Mouse (Mus musculus) MN1 (cell line): Measurements from ENCODE around the gene Acyp2.
A peak's percentile ranks its signal among the peaks of the same experiment; 100 is the strongest.

Source experiments
- DNase-seq: peaks from one replicate; pipeline ENCODE4 v3.0.0-alpha.2; 2016; ENCODE audit warnings: low spot score

The Acyp2 gene

DNA sequence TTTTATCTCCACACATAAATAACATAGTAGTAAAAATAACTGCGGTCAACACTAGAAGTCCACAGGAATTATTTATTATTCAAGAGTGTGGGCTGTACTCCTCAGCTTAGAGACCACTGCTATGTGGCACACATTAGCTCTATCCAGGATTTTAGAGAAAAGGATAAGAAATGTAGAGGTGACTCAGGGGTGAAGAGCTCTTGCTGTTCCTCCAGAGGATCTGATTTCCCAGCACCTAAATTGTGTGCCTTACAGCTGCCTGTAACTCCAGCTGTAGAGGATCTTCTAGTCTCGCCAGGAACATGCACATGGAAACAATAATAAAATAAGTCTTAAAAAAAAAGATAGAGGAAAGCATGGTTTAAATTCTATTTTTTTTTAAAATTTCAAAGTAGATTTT, 70.5 kb downstream of the Acyp2 start:
- DNase-seq = no peak

DNA sequence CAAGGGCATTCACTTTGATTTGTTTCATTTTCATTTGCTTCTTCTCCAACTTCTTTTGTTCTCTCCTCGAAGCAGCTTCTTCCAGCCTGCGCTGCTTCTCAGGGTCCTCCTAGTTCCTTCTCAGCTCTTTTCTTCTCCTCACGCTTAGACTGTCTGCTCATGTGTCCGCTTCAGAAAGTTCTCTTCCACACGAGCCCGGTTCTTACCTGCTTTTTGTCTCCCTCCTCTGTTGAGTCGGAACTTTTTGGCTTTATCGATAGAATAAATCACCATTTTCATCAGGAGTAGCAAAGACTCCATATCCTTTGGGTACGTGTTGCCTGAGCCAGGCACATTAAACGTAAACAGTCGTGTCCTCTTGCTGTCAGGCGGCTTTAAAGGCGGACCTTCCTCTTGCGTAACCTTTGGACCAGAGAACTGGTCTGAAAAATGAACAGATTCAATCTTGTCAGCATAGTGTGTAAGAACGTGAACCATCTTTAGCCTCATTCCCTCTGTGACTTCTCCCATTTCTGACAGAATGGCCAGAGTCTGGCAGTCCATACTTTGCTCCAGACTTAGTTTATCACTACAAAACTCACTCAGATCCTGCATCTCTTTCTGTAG, 76.5 kb downstream of the Acyp2 start:
- no peak for DNase-seq

DNA sequence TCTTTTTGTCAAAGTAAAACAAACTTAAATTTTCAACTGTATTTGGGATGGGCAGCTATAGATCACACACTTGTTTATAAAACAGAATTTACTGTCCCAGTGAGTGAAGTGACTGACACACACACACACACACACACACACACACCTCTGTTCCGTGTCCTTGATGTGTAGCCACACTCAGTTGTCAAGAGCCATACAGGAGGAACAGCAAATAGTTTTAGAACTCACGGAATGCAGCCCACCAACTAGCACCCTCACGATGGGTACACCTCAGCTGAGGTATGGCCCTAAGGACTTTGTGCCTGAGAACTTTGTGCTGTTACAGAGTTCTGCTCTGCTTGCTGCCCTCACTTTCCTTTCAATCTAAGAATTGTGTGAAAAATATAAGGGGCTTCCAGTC, 78.8 kb downstream of the Acyp2 start:
- no peak for DNase-seq

- no peak for DNase-seq
Measured at GRCm38 (mm10) chr11:30560215-30560614, 89.2 kb downstream of the Acyp2 start.

DNA sequence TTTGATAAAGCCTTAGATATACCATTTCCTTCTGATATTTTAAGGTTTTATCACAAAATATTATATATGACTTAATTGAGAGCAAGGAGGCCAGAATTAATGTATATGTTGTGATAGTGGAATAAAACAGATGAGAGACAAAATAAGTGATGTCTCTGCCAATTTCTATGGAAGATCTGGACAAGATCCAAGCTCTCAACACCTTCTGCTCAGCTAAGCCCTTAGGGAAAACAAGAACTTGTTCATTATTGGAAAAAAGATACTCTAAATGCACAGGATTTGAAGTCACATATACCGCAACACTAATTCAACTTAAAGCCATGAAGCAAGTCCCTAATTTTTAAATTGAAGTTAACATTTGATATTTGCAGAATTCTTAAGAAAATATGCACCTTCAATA, 96.0 kb downstream of the Acyp2 start:
- no peak for DNase-seq

DNA sequence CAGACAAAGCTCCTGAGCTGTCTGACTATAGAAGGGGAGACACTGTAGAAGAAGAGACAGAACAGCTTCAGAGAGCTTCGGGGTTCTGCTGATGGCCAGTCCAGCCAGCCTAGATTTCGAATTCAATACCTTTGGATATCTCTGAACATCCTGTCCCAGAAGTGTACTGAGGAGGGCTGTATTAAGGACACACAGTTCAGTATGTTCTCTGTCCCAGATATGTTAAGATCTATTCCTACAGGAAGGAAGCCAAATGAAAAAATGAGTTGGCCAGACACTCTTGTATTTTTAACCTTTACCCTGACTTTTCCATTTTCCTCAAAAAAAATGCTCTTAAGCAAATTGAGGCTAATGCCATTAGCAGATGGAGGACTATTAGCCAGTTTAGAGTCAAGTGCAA, 132.3 kb downstream of the Acyp2 start:
- no peak for DNase-seq

DNA sequence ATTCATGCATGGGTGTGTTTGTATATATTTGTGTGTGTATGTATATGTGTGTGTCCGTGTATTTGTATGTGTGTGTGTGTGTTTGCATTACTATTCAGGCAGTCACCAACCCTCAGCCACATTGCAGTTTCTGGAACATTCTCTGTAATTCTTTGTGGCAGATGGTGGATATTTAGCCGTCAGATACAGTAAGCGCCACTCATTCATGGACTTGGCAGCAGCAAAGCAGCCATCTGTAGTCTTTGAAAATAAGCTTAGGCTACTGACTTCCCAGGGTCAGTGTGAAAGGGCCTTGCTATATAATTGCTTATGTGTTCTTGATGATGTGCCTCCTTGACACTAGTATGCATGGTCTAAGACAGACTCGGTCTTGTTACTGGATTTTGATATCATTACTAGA, 141.2 kb downstream of the Acyp2 start:
- no peak for DNase-seq

DNA sequence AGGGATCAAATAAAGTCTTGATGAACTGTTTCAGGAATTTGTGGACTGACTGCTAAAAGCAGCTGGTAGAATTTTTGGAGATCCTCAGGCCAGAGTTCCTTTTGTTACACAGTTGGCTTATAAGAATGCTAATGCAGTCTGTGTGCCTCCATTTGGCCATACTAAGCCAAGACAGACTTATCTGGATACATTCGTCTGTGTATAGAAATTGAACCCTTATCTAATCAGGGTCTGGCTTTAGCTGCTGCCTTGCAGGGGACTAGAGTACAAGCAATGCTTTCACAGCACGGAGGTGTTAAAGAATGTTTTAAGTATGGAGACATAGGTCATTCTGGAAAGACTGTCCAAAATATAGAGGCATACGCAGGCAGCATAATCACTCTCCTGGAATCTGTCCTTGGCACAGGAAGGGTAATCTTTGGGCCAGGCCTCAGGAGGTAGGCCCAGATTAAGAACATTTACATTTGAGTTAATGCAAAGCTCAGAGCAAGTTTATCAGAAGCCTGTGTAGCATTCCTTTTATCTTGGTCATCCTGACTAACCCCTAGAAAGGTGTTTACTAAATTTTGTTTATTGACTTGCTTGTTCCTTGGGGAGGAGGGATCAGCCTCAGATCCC, 150.5 kb downstream of the Acyp2 start:
- DNase-seq = no peak

DNA sequence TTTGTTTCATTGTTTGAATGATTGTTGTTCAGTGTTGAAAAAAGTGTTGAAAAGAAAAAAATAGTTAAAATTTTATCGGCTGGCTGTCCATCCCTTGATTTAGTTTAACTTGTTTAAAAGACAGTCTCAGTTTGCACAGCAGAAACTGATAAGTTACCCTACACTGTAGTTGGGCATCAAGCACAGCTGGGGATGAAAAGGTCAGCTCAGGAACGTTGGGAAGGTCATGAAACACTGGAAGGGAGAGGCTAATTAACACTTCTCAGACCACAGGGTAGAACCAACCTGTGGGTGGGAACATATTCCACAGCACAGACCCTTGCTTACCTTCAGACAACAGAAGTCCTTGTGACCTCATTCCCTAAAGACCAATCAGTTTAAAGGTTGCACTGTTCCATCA, 152.2 kb downstream of the Acyp2 start:
- DNase-seq = no peak

DNA sequence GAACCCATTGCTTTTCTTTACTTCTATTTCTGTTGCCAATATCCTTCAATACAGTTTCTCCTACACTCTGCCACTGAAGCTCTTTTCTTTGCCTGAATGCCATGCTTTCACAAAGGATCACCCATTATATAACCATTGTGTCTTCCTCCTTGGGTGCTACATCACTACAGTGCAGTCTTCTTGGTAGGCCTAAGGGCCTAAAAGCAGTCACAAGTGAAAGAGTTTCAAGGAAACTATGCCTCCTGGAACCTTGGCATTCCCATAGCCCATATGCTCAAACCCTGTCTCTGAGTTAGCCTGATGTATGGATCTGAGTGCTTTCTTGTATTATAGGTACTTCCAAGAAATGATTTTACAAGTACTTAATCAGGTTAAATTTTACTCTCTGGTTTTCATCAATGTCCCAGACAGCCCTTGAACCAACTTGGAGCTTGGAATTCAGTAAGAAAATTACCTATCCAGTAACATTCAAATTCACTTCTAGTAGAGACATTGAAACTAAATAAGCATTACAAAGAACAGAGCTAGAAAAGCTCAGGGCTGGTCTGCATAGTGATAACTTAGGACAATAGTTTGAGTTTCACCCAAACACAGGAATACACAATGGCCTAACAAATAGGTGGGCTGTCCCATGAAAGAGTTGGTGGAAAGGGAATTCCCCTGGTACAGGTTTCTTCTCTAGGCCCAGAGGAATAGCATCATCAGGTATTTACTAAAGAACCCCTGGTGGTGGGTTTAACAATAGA, 157.7 kb downstream of the Acyp2 start:
- DNase-seq = peak; percentile 8

DNA sequence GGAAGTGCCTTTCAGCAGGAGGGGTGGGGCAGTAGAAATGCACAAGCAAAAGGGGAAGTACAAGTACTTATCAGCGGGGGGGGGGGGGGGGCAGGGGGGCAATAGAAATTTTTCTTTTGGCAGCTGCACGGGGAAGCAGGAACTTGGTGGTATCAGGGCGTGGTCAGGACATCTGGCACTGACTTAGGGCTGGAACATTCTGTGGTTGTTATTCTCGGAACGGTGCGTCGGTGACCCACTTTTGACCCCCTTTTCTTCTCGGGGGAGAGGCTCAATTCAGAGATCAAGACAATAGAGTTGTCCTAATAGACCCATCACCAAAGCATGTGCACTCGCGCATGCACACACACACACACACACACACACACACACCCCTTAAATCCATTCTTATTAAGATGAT, 161.2 kb downstream of the Acyp2 start:
- DNase-seq = no peak

- DNase-seq = no peak
Measured at GRCm38 (mm10) chr11:30483286-30483685, 166.1 kb downstream of the Acyp2 start.

DNA sequence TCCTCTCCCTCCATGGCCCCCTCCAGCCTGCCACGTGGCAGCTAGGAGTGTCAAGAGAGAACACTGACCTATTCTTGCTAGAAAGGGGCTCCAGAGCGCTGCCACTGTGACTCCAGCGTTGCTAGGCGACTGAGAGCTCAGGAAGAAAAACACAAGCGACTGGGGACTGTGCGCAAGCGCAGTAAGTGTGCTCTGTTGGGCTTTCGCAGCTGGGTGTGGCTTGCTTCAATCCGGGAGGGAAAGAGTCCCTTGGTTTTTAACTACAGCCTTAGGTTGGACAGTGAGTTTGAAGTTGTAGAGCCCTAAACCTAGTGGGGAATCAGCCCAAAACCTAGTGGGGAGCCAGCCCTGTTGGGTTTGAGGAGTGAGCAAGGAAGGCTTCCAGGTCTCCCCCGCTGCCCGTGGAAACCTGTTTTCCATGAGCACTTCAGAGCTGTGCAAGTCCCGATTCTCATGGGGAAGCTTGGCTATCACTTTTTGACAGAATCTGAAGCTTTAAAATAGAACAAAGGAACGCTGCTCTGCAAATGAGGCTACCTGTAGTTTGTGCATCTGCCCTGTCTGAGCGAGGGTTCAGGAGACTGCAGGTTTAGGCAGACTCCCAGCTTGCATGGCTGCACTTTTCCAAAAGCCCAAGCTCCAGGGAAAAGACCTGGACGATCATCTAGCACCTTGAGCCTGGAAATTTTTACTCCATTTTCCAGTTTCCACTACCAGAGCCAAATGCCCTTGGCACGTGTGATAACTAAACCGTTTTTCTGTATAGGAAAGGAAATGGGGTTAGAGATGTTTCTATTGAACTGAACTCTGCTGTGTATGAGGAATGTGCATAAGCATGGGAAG, 177.4 kb downstream of the Acyp2 start, which contains the start of gene 4930505A04Rik:
4930505A04Rik (minus strand) TSS at position 77 of the 843 bp plus-strand sequence.
- peak; percentile 99 for DNase-seq

GRCm38 (mm10) chr11:30471187-30471586, 178.2 kb downstream of the Acyp2 start:
- peak; percentile 36 for DNase-seq
